Mouse (Mus musculus) yolk sac, embryonic 10.5 days (tissue): ENCODE results near the gene Ggta1.
"Not testable (repeated sequence)": the region's sequence is repeated elsewhere in the genome, so short reads cannot be mapped to it uniquely, and the experiment has no call there.

Source experiments
- DNase-seq: peaks from one replicate; pipeline ENCODE4 v3.0.0-alpha.2; 2017; ENCODE audit warnings: low spot score

The Ggta1 gene

DNA sequence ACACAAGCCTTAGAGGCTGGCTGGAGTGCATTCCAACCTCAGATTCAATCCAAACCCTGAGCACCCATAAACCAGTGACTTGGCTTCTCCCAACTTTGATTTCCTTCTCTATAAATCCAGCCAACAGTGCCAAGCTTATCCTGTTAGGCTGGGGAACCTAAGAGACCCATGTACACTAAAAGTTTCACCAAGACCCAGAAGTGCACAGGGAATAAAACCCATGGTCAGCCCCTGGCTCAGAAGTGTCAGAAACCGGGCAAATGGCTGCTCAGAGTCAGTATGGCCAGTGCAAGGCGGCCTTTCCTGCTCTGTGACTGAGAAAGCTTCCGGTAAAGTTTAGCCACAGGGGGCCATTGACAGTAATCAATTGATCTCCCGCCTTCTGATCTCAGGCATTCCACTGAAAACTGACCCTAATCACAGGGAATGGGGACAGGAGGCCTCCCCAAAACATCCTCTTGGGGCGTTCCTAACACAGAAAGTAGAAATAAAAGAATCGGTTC is 2.6 kb downstream of the Ggta1 start:
- DNase-seq = no peak

DNA sequence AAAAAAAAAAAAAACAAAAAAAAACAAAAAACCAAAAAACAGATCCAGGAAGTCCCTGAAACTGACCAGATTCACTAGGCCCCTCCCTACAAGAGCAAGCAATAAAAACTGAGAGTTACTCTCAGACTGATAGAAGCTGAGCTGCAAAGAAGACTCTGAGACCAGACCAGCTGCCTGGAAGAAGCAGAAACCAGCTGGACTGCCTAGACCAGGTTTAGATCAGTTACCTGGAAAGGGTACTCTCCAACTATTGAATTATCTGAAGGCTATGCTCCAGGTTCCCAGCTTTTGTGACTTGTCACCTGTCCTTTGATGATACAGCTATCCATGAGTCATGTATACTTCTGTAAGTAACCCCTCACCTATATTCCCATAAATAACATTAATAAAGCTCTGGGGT is 3.7 kb downstream of the Ggta1 start:
- DNase-seq = no peak

DNA sequence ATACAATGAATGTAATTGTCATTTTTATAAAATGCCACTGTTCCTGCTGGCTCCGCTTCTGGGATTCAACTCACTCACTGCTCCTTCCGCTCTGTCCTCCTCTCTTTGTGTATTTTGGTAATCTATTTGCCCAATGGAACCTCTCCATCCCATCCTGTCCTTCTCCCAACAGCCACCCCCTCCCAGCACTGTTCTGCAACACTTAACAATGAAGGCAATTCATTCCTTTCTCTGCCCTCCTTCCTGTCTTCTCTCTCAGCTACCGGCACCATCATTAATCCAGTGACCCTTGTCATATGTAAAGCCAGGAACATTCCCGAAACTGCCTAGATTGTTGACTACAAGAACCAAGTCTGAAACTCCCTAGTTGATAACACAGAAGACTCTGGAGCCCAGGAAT is 4.6 kb downstream of the Ggta1 start:
- no peak for DNase-seq

DNA sequence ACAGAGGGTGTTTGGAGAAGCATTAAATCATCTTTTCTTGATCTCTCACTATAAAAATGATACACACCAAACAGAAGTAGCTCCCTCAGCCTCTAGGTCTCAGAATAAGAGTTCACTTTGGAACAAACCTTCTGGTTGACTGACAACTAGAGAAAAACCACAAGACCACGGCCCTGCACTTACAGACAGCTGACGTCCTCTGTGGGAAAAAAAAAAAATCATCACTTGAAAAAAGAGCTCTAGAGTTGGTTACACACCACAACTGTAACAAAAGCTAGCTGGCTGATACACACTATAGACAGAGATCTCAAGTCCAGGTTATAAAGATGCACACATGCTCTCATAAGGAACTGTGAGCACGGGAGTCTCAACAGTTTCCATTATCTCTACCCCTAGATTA is 9.3 kb downstream of the Ggta1 start:
- DNase-seq = no peak

DNA sequence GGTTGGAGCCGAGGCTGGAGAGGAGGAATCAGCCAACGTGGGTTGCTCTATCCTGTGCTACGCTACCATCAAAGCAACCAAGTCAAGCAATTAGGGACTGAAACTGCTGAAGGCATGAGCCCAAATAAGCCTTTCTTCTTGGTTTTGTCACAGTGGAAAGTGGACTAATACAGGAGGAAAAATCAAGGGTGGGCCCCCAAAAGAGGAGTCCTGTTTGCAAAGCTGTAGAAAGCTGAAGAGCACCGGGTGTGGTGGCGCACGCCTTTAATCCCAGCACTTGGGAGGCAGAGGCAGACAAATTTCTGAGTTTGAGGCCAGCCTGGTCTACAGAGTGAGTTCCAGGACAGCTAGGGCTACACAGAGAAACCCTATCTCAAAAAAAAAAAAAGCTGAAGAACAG is 10.3 kb downstream of the Ggta1 start:
- DNase-seq = not testable (repeated sequence)

DNA sequence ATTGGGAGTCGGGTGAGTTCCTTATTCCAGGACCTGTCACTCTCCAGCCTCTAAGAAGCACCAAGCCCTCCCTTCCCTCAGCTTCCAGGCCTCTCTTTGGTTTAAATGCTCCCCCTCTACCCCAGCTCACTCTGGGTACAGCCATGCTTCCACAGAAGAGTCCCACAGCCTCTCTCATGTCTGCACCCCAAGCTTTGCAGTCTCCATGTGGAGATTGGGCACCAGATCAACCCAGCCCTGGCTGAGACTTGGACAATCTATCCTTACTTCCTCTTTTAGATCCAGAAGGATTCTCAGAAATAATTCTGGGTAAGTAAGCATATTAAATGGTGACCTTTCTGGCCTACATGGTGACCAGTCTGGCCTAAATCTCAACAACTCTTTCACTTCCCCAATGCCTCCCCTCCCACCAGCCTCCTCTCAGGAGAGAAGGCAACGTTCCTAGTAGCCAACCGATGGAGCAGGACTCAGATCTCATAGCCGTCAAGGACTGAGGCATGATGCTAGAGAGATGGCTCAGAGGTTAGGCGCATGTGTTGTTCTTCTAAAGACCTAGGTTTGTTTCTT is 11.5 kb downstream of the Ggta1 start:
- no peak for DNase-seq

DNA sequence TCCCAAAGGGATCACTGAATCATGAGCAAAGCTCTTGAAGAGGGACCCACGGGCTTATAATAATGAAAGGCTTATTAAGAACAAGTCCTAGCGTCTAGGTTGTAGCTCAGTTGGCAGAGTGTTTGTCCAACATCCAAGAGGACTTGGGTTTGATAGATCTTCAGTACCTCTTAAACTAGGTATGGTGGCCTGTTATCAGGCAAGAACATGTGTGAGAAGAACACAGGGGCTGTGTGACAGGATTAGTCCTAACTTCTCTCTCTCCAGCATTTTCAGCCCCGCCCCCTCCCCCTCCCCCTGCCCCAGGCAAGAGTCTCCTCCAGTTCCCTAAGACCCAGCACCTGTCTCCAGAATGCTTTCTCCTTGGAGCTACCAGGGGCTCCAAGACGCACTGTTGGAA is 12.2 kb downstream of the Ggta1 start:
- DNase-seq = no peak

DNA sequence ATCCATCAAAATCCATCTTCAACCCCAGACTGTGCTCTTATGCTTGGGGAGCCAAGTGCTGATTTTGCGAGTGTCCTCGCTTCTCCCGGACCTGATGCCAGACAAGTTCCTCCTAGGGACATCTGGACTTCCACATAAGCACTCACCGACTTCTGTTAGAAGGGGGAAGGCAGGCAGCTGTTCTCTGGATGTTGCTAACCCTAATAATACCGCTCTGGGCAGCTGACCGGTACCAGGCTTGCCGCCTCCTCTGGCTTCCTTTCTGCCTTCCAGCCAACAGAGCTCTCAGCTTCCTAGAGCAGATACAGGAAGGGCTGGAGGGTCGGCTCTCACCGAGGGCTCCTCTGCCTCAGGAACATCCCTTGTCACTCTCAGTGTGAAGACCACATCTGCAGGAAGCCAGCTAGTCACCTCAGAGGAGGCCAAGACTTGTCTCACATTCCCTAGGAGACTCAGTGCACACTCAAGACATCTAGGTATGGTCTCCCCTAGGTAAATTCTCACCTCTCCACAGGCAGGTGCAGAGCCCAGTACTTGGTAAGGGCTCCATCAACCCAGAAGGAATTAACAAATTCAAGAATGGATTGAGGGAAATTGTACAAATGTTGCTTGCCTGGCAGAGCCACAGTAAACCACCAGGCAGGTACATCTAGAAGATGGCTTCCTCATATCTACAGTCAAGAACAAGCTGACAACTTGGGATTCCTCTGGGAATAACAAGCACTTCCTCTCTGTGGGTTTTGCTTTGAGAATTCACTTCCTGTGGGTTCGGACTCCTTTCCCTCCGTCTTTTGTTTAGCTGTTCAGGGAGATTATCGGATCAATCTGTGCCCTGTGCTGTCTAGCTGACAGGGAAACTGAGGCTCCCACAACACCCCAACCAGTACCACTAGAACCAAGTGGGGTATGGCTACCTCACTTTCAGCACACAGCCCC is 13.1 kb downstream of the Ggta1 start:
- DNase-seq = no peak

DNA sequence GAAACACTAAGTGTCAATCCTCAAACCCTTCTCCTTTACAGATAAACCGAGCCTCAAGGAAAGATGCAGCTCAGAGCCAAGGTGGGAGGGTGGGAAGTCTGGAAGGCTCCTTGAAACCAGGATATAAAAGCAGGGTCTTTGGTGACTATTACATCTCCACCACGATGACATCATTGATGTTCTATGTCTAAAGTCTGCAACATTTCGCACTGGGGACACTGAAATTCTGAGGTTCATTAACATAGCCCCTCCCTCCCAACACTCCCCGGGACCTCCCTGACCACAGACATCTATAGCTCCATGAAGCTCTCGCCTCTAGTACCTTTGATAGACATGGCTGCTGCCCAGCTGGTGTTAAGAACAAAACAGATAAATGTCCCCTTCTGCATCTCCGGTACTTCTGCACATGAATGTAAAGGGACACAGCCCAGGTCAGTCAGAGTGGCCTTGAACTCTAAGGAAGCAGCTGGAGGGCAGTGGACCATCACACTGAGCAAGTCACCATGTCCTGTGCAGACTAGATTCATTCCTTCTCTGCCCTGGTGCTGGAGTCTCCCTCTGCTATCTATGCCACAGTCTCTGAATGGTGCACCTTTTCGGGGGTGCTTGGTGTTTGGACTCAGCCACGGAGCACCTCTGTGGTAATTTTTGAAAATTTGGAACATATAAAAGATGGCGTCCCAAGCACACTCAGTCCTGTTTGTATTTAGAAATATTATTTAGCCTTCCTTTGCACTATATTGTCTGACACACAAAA is 13.9 kb downstream of the Ggta1 start:
- no peak for DNase-seq

DNA sequence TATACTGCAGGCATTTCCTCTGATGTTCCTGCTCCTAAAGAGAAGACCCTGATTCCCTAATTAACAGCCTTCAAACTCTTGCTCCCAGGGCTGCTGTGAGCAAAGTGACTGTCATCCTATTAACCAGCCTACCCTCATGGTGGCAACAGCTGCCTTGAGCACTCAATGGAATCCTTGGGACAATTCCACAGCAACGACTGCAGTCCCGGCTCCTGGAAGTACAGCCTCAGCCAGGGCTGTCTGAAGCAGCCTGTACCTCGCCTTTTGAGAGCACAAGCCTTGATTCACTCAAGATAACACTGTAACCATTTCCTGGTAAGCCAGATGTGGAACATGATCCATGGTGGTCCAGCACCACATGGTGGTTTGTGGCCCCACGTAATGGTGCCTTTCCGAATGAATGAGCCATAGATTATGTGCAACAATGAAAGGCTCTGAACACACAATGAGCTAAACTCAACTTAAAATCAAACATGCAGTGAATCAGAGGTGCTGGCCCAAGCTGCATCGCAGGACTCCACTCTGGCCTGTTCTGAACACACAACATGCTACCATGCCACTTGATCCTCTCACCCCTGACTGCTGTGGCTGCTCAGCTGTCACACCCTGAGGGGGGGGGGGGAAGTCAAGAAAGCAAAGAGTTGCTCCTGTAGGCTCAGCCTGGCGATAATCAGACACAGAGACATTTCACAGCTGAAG is 14.7 kb downstream of the Ggta1 start:
- DNase-seq = no peak

DNA sequence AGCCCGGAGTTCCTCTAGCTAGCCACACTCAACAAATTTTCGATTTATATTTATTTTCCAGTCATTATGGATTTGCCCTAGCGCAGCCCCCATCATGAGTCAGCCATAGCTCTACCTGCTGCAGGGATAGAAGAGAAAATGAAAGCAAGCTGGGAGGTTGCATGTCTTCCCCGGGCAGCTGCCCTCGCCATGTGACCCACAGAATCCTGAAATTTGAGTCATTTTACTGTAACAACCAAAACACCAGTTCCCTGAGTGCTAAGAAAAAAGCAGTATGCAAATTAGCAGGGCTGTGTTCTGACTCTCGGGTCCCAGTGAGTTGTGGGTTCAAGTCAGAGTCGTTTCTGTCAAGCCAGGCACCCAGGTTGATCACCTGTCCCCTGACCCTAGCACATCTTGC is 15.6 kb downstream of the Ggta1 start:
- no peak for DNase-seq

DNA sequence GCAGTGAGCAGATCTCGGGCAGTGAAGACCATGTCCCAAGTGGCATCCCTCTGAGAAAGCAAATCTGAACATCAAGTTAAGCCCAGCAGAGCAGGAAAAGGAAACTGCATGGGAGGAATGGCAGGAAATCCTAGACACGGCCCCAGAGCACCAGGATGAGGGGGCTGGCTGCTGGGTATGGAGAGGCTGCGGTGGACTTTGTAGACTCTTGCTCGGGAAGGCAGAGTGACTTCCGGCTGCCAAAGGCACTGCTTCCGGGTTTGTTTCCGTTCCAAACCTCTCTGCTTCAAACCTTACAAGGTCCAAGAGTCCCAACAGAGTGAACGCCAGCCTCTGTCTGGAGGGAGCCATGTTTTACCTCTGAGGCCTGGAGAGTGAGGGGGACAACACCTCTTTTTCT is 16.2 kb downstream of the Ggta1 start:
- DNase-seq = no peak

DNA sequence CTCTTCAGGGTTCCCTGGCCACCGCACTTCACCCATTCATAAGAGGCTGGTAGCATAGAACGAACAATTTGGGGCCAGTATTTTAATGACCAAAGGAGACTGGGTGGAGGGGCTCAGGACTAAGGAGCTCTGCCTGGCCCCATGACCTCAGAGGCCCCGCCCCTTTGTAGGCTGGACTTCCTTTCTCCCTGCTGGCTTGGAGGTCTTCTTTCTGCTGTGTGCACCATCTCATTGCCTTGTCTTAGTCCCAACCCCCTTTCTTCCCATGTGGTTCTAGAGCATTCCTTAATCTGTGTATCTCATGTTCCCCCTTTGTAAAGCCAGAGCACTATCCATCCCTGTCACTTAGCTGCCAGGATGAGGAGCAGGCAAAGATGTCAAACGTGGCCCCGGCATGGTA is 16.7 kb downstream of the Ggta1 start:
- DNase-seq = no peak

DNA sequence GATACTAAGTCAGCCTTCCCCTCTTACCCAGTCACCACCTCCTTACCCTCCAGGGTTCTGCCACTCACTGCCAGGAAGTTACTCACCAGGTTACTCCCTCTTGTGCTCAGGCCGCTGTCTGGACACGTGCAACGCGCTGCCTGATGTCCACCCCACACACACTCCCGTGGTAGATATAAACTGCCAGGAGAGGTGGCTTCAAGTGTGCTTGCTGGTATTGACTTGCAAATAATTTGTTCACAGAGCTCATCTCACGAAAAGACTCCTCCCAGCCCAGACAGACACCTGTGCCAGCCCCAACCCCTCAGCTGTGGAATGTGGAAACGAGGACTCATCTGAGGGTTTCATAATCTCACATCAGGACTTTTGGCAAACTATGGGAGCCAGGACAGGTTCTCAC is 17.4 kb downstream of the Ggta1 start:
- DNase-seq = no peak

DNA sequence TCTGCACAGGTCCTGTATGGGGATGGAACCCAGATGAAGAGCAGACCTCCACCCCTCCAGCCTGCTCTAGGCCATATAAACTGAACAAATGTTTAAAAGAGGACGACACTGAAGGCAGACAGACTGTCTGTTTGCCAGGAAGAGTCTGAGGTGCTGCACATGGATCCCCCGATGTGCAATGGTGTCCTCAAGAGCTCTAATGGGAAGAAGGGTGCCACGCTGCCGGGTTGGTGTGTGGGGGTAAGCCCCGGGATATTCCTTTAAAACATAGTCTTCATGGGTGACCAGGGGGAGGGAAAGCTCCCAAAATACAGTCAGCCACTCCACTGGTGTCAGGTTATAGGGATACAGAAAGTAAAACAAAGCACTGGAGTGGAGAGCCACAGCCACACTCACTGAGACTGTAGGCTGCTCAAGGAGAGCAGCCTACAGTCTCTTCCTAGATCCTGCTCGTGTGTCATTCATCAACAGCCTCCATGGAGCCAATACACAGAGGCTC is 18.2 kb downstream of the Ggta1 start:
- DNase-seq = no peak

DNA sequence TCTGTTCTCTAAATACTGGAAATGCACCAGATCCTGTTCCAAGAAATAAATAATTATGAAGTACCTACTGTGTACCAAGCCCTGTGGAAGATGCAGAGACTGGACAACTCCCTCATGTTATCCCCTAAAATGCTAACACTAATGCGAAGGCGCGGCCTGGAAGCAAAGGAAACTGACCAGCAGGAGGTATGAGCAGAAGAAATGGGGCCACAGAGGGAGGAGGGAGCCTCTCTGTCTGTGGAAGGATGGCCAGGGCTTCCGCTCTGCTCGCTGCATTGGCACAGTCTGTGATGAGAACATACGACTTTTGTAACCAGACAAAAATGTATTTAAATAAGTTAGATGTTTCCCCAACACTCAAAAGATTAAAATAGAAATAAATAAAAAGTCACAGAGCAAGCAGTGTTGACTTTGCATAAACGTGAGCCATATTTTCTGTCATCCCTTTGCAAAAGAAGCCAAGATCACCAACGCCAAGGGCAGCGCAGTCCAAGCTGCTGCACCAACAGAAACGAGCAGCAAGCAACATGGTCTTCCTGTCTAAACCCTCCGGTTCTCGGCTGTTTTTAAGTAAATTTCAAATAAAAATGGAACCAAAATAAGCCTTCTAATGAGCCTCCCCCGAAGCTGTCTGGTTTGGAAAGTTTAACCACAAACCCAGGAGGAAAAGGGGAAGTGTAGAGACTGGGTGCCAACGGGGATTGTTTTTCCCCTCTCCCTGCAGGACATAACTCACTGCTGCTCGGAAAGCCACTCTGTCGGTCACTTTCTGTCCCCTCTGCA is 18.9 kb downstream of the Ggta1 start:
- no peak for DNase-seq

DNA sequence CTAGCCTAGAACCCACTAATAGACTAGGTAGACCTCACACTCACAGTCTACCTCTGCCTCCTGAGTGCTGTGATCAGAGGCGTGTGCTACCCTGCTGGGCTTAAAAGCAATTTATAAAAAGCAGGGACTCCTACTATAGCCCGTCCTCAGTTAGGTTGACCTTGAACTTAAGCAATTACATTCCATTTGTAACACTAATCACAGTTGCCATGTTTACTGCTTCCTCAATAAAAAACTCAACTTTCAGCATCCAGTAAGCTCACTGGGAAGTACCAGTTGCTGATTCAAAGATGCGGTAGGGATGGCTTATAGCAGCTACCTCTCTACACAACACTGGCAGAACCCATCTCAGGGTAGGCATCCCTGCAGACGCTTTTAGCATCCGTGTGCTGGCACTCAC is 19.7 kb downstream of the Ggta1 start:
- no peak for DNase-seq

DNA sequence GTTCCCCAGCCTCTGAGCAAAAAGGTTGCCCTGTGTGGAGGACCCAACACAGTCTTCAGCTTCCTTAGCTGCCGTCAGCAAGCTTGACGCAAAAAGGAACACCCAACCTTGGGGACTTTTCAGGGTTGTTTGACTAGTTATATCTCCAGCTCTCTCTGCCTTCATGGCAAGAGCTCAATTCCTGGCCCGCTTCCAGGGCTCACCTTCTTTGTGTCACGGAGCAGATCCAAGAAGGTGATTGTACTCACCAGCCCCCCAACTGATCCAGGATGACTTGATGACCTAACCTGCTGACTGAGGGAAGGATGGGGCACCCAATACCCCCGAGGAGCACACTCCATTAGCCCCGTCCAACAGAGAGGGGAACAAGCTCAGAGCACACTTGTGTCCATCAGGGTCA is 21.0 kb downstream of the Ggta1 start:
- DNase-seq = no peak

DNA sequence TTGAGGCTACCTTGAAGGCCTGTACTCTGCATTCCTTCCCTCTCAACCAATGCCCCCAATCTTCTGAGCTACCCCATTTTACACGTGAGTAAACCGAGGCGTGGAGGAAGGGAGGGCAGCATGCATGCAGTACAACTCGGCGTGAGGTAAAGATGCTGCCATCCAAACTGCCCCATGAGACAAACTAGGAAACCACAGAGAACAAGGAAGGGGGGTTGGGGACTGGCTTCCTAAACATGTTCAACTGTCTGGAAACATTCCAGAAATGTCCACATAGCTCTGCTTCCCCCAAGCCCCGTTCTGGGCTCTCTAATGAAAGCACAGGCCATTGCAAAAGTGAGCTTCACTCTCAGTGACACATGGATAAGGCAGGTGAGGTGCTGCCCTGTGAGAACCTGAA is 21.6 kb downstream of the Ggta1 start:
- DNase-seq = no peak

DNA sequence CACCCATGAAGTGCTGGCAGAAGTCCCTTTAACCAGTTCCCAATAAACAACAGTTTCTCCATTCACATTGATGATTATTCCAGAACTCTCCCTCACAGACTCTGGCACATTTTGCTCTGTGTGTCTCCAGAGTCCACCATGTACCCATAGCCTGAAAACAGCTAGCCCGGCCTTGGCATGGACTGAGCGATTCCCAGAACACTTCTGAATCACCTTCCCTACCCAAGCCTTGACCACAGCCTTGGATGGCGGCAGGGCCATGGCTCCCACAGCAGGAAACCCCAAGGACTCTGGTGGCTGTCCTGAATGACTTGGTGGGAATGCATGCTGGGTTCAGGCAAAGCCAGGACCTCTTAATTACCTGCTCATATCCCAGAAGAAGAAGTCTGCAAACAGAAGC is 22.6 kb downstream of the Ggta1 start:
- DNase-seq = no peak

DNA sequence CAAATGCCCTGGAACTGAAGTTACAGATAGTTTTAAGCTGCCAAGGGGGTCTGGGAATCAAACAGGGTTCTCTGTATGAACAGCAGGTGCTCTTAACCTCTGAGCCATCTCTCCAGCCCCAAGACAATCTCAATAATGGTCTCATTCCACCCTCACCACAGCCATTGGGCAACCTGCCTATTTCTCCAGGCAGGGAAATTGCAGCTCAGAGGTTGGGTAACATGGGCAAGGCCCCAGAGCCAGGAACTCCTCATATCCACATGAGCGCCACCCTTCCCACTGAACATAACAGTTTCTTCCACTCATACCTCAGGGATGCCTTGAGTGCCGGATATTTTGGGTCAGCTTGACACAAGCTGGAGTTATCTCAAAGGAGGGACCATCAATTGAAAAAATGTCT is 25.2 kb downstream of the Ggta1 start:
- DNase-seq = no peak
